Mouse (Mus musculus) layer of hippocampus, adult 2 months (tissue): ENCODE data around the gene Mlxipl. TPM values are rescaled to one million over a fixed set of nuclear protein-coding genes. Genes with fewer than 3 reads are reported as not detected.
"Not testable (repeated sequence)": the region's sequence is repeated elsewhere in the genome, so short reads cannot be mapped to it uniquely, and the experiment has no call there.

ENCODE experiments used
- DNase-seq, 2 experiments: peaks; one replicate each; pipeline ENCODE4 v3.0.0; 2022; ENCODE audit warnings: low spot score in 2 of 2
- H3K27ac ChIP-seq: fragments of 200-600 bp; 2 replicates; pipeline ENCODE4 v1.8.1; 2022
- H3K4me3 ChIP-seq: fragments of 200-600 bp; 2 replicates; pipeline ENCODE4 v1.8.1; 2022; ENCODE audit warnings: mild to moderate bottlenecking
- CTCF ChIP-seq: fragments of 200-600 bp; conservative IDR thresholded peaks from 2 replicates; pipeline ENCODE4 v1.8.1; 2022; ENCODE audit warnings: antibody characterized with exemption, mild to moderate bottlenecking, moderate library complexity
- long read RNA-seq, 2 experiments: library from polyadenylated mRNA; stranded (forward); transcript quantifications; one replicate each; pipeline ENCODE4 v2.0.0; 2021; ENCODE audit warnings: borderline mapping rate in 2 of 2
- total RNA-seq, 2 experiments: library from RNA; stranded (reverse); gene quantifications; 2 replicates each; pipeline ENCODE4 v1.2.3; 2021

The Mlxipl gene
- total RNA-seq: 1 to 10 TPM; 6.2 to 6.7 TPM
- long read RNA-seq, experiment 1, partial matches to known transcripts: 0 of 4 reads
- long read RNA-seq, experiment 1, other reads (novel, unspliced or antisense): 4 of 4 reads
- long read RNA-seq, experiment 2, partial matches to known transcripts: 0 of 10 reads
- long read RNA-seq, experiment 2, other reads (novel, unspliced or antisense): 10 of 10 reads

DNA sequence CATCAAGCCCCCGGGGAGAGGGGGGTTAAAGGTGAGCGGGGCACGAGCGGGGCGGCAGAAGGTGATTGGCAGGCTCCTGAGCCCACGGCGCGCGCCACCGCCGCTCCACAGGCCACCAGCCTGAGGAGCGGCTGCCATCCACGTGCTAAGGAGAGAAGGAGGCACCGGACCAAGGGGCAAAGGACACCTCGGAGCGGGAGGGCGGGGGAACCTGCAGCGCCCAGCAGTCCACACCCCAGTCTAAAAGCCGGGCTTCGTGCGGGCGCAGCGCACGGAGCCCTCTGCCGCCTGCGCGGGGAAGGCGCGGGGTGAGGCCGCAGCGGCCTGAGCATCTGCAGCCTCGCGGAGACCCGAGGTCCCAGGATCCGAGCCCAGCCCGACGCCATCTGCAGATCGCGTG lies at the start of gene Mlxipl:
Gene Mlxipl, plus strand, starts transcription at position 238 of the 400 bp plus-strand sequence.
- no peak within 1 kb of the TSS for H3K27ac ChIP-seq
- 0 out of 2 replicates have a peak, but pooled peaks have one; percentile 6 for TF ChIP-seq CTCF
- H3K4me3 ChIP-seq: no peak within 1 kb of the TSS
- DNase-seq: no peak

DNA sequence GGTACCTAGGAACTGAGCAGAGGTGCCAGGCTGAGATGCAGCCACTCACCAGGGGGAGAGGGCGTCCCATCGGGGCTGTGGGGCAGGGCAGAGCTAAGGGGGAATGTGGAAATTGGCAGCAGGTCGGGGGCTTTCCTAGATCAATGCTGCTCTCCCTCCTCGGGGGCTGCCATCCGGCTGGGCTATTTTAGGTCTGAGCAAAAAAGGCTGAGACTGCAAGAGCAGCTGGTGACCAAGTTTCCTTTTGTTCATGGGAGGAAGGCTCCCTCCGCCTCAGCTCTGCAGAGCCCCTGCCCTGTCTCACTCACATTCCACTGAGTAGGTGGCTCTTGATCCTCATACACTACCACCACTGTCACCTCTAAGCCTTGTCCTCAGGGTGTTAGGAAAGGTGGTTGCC lies 49.6 kb upstream of the Mlxipl start:
- DNase-seq: no peak
- H3K4me3 ChIP-seq: no peak overlapping the region
- TF ChIP-seq CTCF: no peak
- peak overlapping the region; percentile 67 for H3K27ac ChIP-seq

DNA sequence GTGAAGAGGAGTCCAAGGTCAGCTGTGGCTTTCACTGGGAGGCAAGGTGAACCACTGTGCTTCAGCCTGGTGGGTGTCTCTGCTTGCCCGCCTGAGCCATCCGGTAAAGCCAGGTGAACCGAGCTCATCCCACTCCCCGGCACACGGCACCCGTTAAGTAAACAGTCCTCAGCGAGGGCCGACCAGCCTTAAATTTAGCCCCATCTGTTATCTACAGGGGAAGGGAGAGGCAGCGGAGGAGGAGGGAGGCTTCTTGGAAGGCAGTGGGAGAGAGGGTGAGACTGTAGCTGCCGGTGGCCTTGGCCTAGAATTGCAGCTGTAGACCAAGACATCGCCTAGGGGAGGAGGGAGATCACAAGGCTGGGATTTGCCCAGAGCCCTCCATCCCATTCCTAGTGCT lies 48.9 kb upstream of the Mlxipl start:
- Histone ChIP-seq H3K27ac (peak overlapping the region; percentile 67; the same call in 1 of the 2 replicates), H3K4me3 (no peak overlapping the region)
- TF ChIP-seq CTCF: no peak
- DNase-seq: no peak

DNA sequence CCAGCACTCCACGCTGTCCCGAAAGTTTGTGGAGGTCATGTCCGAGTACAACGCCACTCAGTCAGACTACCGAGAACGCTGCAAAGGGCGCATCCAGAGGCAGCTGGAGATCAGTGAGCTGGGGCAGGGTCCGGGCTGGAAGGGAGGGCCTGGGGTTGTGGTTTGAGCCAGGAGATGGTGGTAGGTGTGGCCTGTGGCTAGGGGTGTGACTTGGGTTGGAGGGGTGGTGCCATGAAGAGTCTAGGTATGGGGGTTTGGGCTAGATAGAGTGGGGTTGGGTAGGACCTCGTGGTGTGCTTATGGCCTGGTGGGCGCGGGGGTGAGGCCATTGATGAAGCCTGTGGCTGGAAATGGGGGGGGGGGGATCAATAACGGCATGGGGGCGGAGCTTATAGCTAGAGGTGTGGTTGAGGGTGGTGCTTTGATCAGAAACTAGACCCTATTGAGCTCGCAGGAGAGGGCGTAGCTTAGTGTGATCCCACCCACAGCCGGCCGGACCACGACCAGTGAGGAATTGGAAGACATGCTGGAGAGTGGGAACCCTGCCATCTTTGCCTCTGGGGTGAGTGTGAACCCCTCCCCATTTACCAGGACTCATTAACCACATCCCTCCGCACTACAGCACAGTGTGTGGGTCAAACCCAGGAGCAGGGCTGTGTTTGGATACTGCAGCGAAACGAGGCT lies 47.4 kb upstream of the Mlxipl start:
- H3K4me3 ChIP-seq: no peak overlapping the region

DNA sequence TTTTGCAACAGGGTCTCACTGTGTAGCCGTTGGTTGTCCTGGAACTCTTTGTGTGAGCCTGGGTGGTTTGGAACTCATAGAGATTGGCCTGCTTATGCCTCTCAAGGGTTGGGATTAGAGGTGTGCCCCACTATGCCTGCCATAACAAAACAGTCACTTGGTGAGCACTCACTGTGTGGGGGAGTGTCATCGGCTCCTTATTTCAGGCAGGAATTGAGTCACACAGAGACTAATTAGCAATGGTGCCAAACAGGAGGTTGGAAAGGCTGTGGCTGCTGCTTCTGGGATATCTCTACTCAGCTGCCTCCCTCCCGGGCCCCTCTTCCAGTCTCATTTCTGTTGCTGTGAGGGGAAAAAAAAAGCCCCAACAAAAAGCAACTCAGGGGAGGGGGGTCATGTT lies 45.1 kb upstream of the Mlxipl start:
- Histone ChIP-seq H3K27ac (no peak overlapping the region), H3K4me3 (no peak overlapping the region)
- no peak for DNase-seq
- no peak for TF ChIP-seq CTCF

More for the DNA sequence above, 47.4 kb upstream of the Mlxipl start:
- no peak overlapping the region for H3K27ac ChIP-seq
- DNase-seq: no peak
- no peak for TF ChIP-seq CTCF

DNA sequence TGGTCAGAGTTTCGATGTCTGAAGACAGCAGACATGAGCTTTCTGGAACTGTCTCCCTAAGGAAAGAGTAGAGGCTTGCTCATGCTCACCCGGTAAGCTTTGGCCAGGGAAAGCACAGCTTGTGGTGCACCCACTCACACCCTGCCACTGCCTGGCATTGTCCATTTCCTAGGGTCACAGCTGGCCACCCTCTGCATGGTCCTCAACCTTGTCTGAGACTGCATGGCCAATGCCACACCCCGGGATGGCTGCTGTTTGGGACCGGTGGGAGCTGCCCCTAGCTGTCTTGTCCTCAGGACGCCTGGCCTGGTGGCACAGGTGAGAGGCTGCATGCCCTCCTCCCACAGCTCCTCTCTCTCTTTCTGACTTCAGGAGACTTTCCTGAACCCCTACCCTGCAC lies 41.2 kb upstream of the Mlxipl start:
- H3K4me3 ChIP-seq: no peak overlapping the region
- TF ChIP-seq CTCF: no peak
- no peak for DNase-seq
- no peak overlapping the region for H3K27ac ChIP-seq

DNA sequence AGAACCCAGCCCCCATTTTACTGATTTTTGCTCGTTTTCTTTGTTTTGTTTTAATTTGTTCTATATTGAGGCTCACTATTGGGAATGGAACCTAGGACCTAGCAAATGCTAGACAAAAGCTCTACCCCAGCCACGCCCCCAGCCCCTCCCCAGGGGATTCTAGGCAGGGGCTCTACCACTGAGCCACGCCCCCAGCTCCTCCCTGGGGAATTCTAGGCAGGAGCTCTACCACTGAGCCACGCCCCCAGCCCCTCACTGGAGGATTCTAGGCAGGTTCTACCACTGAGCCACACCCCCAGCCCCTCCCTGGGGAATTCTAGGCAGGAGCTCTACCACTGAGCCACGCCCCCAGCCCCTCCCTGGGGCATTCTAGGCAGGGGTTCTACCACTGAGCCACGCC lies 40.4 kb upstream of the Mlxipl start:
- not testable (repeated sequence) for H3K27ac ChIP-seq, H3K4me3 ChIP-seq, DNase-seq

DNA sequence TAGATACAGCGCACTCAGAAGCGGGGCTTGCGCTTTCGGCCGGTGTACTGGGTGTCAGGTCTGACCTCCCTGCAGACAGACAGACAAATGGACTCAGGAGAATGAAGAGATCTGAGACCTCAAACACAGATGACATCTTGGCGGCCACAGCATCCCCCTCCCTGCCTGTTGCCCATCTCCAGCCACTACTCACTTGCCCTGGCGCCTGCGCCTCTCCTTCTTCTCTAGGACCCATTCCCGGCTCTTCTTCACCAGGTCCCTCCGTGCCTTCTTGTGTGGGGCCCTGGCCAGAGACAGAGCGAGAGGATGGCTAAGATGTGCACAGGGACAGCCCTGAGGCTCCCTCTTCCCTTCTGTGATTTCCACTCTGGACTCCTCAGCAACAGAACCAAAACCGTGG lies 36.3 kb upstream of the Mlxipl start:
- Histone ChIP-seq H3K4me3 (no peak overlapping the region), H3K27ac (no peak overlapping the region)
- no peak for DNase-seq
- TF ChIP-seq CTCF: no peak

DNA sequence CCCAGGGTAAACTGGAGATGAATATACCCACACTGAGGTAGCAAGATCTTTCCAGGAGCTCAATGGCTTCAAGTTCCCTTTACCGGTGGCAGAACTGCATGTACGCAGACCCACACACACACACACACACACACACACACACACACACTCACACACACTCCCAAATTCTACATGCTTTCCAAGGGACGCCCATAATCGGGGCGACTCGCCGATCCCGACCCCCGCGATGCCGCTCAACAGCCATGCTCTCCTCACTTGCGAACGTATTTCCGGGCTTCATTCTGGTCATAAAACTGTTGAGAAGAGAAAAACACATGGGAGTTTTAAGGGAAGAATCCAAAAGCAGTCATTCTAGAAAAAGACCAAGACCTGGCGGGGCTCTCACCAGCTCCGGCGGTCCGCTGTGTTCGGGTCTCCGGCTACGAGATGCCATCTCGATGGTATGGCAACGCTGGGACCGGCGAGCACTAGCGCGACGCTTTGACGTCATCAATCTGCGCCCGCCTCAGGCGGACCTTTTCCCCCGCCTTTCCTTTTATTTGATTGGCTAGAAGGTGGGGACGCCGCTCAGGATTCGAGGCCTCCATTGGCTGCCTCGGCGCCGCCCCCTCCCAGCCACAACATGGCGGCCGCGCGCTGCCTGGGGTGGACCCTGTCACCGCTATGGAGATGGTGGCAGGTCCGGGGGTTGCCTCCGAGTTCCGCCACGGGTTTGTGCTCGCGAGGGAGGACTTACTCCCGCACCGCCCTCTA lies 25.9 kb upstream of the Mlxipl start, which contains the start of gene Dnajc30:
Gene Dnajc30, plus strand, starts transcription at position 574 of the 753 bp plus-strand sequence.
- peak within 1 kb of the TSS; percentile 99 for H3K4me3 ChIP-seq

DNA sequence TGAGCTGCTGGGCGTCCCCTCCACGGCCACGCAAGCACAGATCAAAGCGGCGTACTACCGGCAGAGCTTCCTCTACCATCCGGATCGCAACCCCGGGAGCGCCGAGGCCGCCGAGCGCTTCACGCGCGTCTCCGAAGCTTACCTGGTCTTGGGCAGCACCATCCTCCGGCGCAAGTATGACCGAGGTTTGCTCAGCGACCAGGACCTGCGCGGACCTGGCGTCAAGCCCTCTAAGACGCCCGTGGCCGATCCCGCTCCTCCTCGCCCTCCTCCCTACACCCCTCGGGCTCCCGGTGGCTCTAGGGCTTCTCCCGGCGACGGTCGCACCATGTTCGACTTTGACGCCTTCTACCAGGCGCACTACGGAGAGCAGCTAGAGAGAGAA lies 25.3 kb upstream of the Mlxipl start:
- TF ChIP-seq CTCF: no peak
- DNase-seq: no peak
- peak overlapping the region; percentile 88 for H3K27ac ChIP-seq
- peak overlapping the region; percentile 99 for H3K4me3 ChIP-seq

More for the DNA sequence above, 25.9 kb upstream of the Mlxipl start, which contains the start of gene Dnajc30:
- H3K27ac ChIP-seq: peak within 1 kb of the TSS; percentile 88
- no peak for TF ChIP-seq CTCF
- DNase-seq: peak; percentile 97 to 99

DNA sequence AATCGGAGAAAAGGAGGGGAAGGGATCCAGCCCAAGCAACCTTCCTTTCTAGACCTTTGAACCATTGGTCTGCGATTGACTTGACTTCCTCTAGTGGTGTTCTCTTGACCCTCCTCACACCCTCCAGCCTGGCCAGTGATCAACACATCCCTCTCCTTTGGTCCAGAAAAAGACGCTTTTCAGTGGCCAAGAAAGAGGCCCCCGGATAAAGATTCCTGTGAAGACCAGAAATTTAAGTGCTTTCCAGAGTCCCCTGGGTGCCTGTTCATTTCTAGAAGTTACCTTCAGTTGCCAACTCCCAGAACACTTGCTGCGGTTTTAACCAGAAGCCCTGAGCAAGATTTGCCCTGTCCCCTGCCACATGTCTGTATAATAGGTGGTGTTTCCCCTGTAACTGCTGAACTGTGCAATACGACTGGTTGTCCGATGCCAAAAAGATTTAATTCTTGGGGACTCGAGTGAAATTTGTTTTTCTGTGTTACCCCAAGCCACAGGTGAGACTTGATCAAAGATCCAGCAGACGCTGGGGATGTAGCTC lies 24.7 kb upstream of the Mlxipl start, which contains the start of gene Bud23:
Gene Bud23, minus strand, starts transcription at position 51 of the 538 bp plus-strand sequence.
- H3K4me3 ChIP-seq: peak within 1 kb of the TSS; percentile 99
- peak within 1 kb of the TSS; percentile 88 for H3K27ac ChIP-seq

DNA sequence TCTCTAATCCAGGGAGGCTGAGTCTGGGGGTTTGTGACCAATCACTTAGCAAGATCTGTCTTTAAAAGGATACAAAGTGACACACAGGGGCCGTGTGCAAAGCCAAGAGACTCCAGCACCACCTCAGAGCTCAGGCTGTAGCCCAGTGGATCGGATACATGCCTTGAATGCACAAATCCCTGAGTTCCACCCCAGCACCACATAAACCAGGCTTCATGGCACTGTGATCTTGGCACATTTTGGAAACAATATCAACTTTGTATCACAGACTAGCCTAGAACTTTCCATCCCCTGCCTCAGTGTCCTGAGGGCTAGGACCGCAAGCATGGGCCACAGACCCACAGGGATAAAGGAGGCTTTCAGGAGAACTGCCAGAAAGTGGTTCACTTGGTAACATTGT lies 23.7 kb upstream of the Mlxipl start:
- no peak overlapping the region for H3K27ac ChIP-seq
- no peak for DNase-seq
- TF ChIP-seq CTCF: no peak
- H3K4me3 ChIP-seq: no peak overlapping the region

More for the DNA sequence above, 24.7 kb upstream of the Mlxipl start, which contains the start of gene Bud23:
- not testable (repeated sequence) for DNase-seq

DNA sequence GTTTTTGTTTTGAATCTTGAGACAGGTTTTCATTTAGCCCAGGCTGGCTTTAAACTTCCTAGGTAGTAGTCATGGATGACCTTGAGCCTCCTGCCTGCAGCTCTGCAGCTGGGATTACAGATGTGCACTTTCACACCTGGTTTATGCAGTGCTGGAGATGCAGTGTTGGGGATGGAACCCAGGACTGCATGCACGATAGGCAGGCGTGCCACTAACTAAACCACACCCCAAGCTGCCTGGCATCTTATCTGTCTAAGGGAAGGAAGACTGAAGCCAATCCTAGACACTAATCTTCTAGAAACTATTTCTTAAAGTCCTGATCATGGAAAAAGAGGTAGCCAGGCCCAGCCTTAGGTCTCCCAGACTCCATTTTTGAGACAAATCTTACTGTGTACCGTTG lies 19.2 kb upstream of the Mlxipl start:
- H3K27ac ChIP-seq: no peak overlapping the region
- no peak for TF ChIP-seq CTCF
- DNase-seq: no peak
- no peak overlapping the region for H3K4me3 ChIP-seq
